Mouse (Mus musculus): ENCODE results near the gene Dnajc7.
"Not testable (repeated sequence)": the region's sequence is repeated elsewhere in the genome, so short reads cannot be mapped to it uniquely, and the experiment has no call there.

The Dnajc7 gene

GRCm38 (mm10) chr11:100616836-100617235, 3.1 kb downstream of the Dnajc7 start:
- not testable (repeated sequence) for ATAC-seq (ENCODE audit: low TSS enrichment)

- ATAC-seq (ENCODE audit: low TSS enrichment): no peak
Measured at GRCm38 (mm10) chr11:100616332-100616731, 3.6 kb downstream of the Dnajc7 start.

DNA sequence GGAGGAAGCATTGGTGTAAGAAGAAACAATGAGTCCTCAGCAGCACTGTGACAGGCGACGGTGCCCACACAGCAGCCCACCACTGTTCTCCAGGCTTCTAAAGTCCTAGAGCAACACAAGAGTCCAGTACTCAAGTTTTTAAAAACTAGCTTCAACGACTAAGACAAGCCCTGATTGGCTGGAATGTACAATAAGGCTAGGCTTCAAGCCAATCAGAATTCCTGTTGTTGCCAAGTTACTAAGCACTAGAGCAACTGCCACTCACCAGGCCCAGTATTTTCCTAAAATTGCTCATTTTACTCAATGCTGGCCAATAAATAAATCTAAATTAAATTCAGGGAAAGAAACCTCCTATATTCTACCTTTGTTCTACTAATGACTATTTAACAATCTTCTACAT, 6.7 kb downstream of the Dnajc7 start:
- ATAC-seq (ENCODE audit: low TSS enrichment): no peak

DNA sequence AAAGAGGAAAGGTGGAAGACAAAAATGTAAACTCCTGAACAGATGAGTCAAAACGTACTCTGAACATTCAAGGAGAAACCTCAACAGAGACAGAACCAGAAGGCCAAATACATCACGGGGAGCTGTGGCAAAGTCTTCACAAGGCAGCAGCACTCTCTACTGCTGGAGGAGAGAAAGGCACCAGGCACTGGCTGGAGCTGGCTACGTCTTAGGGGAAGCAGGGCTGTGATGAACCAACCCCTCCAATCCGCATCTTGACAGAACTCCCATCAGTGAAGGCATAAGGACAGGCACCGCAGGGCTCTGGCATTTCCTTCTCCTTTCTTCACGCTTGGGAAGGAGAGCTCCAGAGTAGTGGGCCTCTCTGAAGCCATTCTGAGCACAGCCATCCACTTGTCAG, 8.3 kb downstream of the Dnajc7 start:
- ATAC-seq (ENCODE audit: low TSS enrichment): no peak

DNA sequence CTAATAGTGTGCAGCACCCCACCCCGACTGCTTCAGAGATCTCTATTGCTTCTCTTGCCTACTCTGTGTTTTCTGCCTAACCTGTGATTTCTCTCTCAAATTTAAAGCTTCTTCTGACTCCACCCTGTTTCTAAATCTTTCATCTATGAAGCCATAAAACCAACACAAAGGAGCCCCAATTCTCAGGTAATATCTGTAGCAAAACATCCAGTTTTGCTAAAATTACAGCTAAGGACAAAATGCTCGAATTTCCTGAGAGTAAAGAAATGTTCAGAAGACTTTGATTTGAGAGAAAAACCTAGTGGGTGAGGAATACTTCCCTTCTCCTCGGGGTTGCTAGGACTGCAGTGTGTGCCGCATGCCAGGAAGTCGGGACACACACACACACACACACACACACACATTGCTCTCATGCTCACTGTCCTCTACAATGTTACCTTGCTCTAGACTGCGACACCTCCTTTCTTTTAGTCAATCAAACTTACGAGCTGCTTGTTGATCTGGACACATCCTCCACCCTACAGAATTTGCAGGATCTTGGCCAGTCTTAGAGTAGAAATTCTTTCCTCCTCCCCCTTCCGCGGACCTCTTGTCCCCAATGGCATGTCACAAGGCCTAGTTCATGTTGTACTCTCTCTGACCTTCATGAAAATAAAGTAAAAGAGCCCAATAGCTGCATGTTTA, 9.8 kb downstream of the Dnajc7 start:
- no peak for ATAC-seq (ENCODE audit: low TSS enrichment)

DNA sequence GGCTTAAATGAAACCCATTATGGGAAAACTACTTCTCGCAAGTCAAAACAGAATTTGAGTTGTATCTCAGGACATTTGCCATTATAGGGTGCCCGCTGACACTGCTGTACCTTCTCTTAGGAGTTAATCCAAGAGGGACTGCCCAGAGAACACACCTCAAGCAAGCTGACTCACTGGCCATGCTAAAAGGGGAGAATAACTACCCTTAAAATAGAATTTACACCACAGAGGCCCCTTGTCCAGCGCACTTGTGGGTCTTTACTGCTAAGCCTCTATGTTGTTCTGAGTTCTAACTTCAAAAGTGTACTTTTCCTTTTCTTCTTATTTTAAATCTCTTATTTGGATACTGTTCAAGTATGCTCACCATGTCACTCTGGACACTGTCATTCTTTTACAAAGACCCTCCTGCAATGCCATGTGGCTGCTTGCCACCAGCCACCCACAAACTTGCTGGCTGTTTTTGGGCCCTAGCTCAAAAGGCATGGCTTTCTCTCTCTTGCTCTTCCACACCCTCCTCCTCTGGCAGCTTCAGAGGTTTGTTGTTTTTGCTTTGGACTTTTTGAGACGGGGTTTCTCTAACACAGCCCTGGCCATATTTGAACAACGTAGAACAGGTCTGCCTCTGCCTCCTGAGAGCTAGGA, 10.5 kb downstream of the Dnajc7 start:
- ATAC-seq (ENCODE audit: low TSS enrichment): no peak

DNA sequence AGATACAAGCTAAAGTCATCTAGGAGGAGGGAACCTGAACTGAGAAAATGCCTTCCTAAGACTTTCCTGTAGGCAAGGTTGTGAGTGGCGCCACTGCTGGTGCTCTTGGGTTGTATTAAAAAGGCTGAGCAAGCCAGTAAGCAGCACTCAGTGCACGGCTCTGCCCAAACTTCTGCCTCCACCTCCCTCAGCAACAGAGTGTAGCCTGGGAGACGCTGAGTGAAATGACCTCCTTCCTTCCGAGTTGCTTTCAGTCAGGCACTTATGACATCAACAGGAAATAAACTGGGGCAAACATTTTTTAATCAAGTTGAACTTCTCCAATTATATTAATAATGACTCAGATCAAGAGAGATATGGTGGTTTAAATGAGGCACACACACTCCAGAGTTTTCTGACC, 11.2 kb downstream of the Dnajc7 start:
- no peak for ATAC-seq (ENCODE audit: low TSS enrichment)

DNA sequence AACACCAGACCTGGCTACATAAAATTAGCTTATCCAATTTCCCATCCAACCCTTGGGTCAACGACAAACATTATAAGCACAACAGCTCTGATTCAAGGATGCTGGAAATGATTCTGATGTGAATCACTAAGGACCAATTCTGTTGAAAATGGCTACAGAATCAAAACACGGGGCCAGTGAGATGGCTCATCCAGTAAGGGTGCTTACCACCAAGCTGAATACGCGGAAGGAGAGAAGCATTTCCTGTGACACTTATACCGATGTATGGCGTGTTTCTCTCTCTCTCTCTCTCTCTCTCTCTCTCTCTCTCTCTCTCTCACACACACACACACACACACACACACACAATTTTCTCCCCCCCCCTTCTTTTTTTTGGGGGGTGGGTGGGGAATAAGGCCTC, 12.8 kb downstream of the Dnajc7 start:
- ATAC-seq (ENCODE audit: low TSS enrichment): no peak

- no peak for ATAC-seq (ENCODE audit: low TSS enrichment)
Measured at GRCm38 (mm10) chr11:100605451-100605850, 14.5 kb downstream of the Dnajc7 start.

GRCm38 (mm10) chr11:100604321-100605005, 15.5 kb downstream of the Dnajc7 start:
- peak; percentile 44; the same call in 1 of the 2 replicates for ATAC-seq (ENCODE audit: low TSS enrichment)

- peak; percentile 52; the same call in 1 of the 2 replicates for ATAC-seq (ENCODE audit: low TSS enrichment)
Measured at GRCm38 (mm10) chr11:100603813-100604212, 16.2 kb downstream of the Dnajc7 start.

GRCm38 (mm10) chr11:100603155-100603554, 16.8 kb downstream of the Dnajc7 start:
- ATAC-seq (ENCODE audit: low TSS enrichment): no peak

DNA sequence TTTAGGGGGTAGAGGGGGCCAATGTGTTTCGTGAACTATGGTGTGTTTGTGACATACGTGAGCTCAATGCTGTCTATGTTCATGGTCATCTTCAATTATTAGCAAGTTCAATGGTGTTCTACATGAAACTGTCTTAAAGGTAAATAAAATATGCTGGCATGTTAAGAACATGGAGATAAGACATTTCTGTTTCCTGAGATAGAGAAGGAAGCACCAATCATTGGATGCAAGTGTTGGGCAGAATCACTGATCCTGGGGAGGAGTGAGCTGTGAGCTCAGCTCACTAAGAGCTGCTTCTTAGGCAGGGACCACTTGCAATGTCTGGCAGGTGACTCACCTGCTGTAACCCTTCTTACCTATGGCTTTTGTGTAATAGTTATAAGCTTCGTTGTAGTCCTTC, 18.6 kb downstream of the Dnajc7 start:
- ATAC-seq (ENCODE audit: low TSS enrichment): no peak

GRCm38 (mm10) chr11:100598074-100598473, 21.9 kb downstream of the Dnajc7 start:
- ATAC-seq (ENCODE audit: low TSS enrichment): no peak

- ATAC-seq (ENCODE audit: low TSS enrichment): no peak
Measured at GRCm38 (mm10) chr11:100595533-100595932, 24.4 kb downstream of the Dnajc7 start.

GRCm38 (mm10) chr11:100594608-100595007, 25.4 kb downstream of the Dnajc7 start:
- no peak for ATAC-seq (ENCODE audit: low TSS enrichment)

DNA sequence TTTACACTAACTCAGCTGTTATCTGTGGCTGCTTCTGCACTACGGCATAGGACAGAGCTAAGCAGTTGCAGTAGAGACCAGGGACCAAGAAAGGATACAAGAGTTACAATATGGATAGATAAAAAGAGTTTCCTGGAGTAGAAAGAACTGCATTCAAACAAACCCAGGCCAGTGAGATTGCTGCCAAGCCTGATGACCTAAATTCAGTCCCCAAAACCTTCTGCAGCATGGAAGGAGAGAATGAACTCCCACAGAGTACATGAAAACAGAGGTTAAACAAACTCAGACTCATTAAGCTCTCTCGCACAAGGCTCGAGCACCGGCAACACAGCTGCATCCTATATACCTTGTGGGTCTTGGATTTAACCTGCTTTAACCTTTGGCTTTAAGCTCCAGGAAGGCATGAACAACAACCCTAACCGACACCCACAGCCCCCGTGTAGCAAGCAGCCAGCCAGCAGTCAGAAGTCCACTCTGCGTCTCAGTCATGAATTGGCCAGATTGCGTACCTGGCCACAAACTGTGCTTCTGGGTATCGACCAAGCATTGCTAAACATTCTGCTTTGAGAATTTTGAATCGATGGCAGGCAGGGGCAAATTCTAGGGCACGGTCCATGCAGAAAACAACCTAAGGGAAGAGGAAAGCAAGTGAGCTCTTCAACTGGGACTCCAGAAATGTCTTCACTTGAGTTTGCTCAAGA, 27.5 kb downstream of the Dnajc7 start:
- no peak for ATAC-seq (ENCODE audit: low TSS enrichment)

GRCm38 (mm10) chr11:100588462-100588861, 31.5 kb downstream of the Dnajc7 start:
- no peak for ATAC-seq (ENCODE audit: low TSS enrichment)

GRCm38 (mm10) chr11:100585148-100585547, 34.8 kb downstream of the Dnajc7 start:
- ATAC-seq (ENCODE audit: low TSS enrichment): no peak

GRCm38 (mm10) chr11:100584561-100584961, 35.4 kb downstream of the Dnajc7 start:
- no peak for ATAC-seq (ENCODE audit: low TSS enrichment)

- no peak for ATAC-seq (ENCODE audit: low TSS enrichment)
Measured at GRCm38 (mm10) chr11:100582836-100583235, 37.1 kb downstream of the Dnajc7 start.

DNA sequence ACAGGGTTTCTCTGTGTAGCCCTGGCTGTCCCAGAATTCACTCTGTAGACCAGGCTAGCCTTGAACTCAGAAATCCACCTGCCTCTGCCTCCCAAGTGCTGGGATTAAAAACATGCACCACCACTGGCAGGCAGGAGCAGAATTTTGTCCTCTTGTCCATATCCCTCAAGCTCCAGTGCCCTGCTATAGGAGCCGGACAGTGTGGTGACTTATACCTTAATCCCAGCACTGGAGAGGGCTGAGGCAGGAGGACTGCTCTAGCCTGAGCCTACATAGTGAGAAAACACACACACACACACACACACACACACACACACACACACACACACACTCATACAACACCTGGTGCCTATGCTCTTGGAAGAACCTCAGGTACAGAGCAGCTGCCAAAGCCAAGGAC, 37.6 kb downstream of the Dnajc7 start:
- ATAC-seq (ENCODE audit: low TSS enrichment): not testable (repeated sequence)
